Mouse (Mus musculus) skeletal muscle tissue, postnatal 0 days (tissue): ENCODE measurements around the gene Adam6b. TPM values are rescaled to one million over a fixed set of nuclear protein-coding genes. Genes with fewer than 3 reads are reported as not detected.

ENCODE experiments used
- polyA plus RNA-seq: library from polyadenylated mRNA; unstranded; fragments of >200 nt; fragmentation: Nextera tagmentation; extraction: Ambion mirVana; gene quantifications from 2 replicates; pipeline ENCODE4 v1.2.1, GENCODE M21; 2015

Adam6b gene
- polyA plus RNA-seq = not detected in 2 replicates

DNA sequence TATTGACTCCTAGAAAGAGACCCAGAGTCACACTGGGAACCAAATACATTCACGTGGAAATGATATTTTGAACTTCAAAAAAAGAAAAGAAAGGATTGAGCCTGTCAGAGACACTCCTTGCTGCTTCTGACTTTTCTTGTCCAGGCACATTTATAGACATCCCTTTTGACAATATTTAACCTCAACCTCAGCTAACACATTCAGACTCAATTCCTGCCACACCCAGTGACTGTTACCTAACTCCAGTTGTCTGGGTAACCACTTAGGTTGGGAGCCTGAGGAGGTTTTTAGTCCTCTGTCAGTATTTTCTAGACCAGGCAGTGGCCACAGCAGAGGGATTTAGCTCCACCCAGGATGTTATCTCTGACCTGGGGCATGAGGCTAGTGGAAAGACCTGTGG is at the start of gene Adam6b:
Adam6b (plus strand) TSS at position 301 of the 400 bp plus-strand sequence.

Other genes with a start within 250 kb of the Adam6b start
- not detected in 2 replicates for gene Adam6a, start 54.4 kb downstream of the Adam6b start, polyA plus RNA-seq